Mouse (Mus musculus) intestine, embryonic 16.5 days (tissue): ENCODE results near the gene D930048N14Rik. TPM values are rescaled to one million over a fixed set of nuclear protein-coding genes. Genes with fewer than 3 reads are reported as not detected.
A peak's percentile ranks its signal among the peaks of the same experiment; 100 is the strongest.

Source experiments
- ATAC-seq: fragments of 200-750 bp; cut with Nextera tagmentation; 2 replicates; pipeline ENCODE4 v1.8.0; 2017; ENCODE audit warnings: moderate TSS enrichment, moderate library complexity
- H3K27ac ChIP-seq: fragments of 300-500 bp; sonication (generic); 2 replicates; pipeline ENCODE4 v1.5.1; 2014; ENCODE audit warnings: mild to moderate bottlenecking, low read length
- H3K27me3 ChIP-seq: fragments of 300-500 bp; sonication (generic); replicated peaks from 2 replicates; pipeline ENCODE4 v1.6.1; 2014; ENCODE audit warnings: low read length, control low read depth, mixed read lengths; ENCODE audit not compliant: control insufficient read depth, insufficient read depth
- H3K36me3 ChIP-seq: fragments of 300-500 bp; sonication (generic); 2 replicates; pipeline ENCODE4 v1.6.1; 2014; ENCODE audit warnings: low read length, control low read depth; ENCODE audit not compliant: control insufficient read depth, insufficient read depth
- H3K4me1 ChIP-seq: fragments of 300-500 bp; sonication (generic); 2 replicates; pipeline ENCODE4 v1.6.1; 2014; ENCODE audit warnings: low read length, control low read depth, mixed read lengths; ENCODE audit not compliant: control insufficient read depth, insufficient read depth
- H3K4me2 ChIP-seq: fragments of 300-500 bp; sonication (generic); 2 replicates; pipeline ENCODE4 v1.6.1; 2014; ENCODE audit warnings: low read depth, low read length, control low read depth
- H3K4me3 ChIP-seq: fragments of 300-500 bp; sonication (generic); 2 replicates; pipeline ENCODE4 v1.5.1; 2014; ENCODE audit warnings: mild to moderate bottlenecking, low read length
- H3K9ac ChIP-seq: fragments of 300-500 bp; sonication (generic); 2 replicates; pipeline ENCODE4 v1.6.1; 2014; ENCODE audit warnings: low read depth, low read length
- H3K9me3 ChIP-seq: fragments of 300-500 bp; sonication (generic); 2 replicates; pipeline ENCODE4 v1.6.1; 2016; ENCODE audit warnings: low read length, control low read depth; ENCODE audit not compliant: control insufficient read depth
- WGBS: fragments of 180-500 bp; shearing (Covaris S2); extraction: QIAGEN DNeasy Blood & Tissue Kit; methylation state at CpG from one replicate; pipeline ENCODE4 v1.1.7; 2014; 5-methylcytosine and 5-hydroxymethylcytosine counted together
- polyA plus RNA-seq: library from polyadenylated mRNA; unstranded; fragments of >200 nt; fragmentation: Nextera tagmentation; extraction: Ambion mirVana; gene quantifications from 2 replicates; pipeline ENCODE4 v1.2.1, GENCODE M21; 2015

Gene D930048N14Rik
- polyA plus RNA-seq, 1 experiment from 2014 or later = 3.7 TPM

DNA sequence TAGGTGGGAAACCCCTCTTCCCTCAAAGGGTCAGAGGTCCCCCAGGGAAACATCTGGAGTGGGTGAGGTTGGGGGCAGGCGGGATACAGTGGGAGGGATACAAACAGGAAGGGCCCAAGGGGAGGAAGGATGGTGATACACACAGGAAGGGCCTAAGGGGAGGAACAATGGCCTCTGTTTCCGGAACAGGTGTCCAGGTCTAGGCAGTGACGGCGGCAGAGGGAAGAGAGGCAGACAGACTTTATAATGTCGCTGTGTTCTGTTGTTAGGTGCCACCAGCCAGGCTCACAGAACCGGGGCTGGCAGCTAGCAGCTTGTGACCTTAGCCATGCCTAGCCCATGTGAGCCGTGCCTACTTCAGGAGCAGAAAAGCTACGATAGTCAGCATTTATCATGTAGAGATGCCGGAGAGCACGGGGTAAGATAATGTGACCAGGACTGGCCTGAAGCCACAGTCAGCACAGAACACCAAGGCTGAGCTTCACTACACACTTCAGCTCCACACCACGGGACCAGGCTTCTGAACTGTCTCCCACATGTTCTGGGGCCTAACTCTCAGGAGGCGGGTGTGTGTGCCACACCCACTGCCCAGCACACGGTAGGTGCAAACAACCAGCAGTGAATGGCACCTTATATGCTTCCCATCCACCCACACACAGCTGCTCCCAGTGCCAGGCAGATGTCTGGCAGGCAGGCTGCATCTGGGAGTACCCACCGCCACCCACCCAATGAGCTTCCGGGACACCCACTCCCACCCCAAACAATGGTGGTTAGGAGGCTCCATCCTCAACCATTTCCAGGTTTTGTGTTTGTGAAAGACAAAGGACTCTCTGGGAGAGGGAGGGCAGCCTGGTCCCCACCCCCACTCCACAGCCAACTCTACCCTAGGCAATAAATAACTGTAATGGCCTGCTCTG, 3.7 kb upstream of the D930048N14Rik start:
- H3K9ac ChIP-seq = no peak overlapping the region
- no peak overlapping the region for H3K4me2 ChIP-seq
- WGBS = 57% methylated on average over 15 of the region's 15 CpGs
- no peak for ATAC-seq
- no peaks in the 10 kb centered on the region for H3K27me3 ChIP-seq
- H3K27ac ChIP-seq = peak overlapping the region; percentile 61
- H3K36me3 ChIP-seq = peaks cover 6% of the 10 kb centered on the region; the same call in 1 of the 2 replicates
- H3K9me3 ChIP-seq = no peaks in the 10 kb centered on the region
- H3K4me1 ChIP-seq = peaks cover 34% of the 10 kb centered on the region
- peak overlapping the region; percentile 1; the same call in 1 of the 2 replicates for H3K4me3 ChIP-seq

GRCm38 (mm10) chr11:51648566-51648965, 2.2 kb upstream of the D930048N14Rik start:
- Histone ChIP-seq H3K4me1 (peaks cover 31% of the 10 kb centered on the region), H3K27ac (peak overlapping the region; percentile 51), H3K36me3 (peaks cover 5% of the 10 kb centered on the region; the same call in 1 of the 2 replicates), H3K4me3 (peak overlapping the region; percentile 22; the same call in 1 of the 2 replicates), H3K4me2 (0 out of 2 replicates have a peak overlapping the region, but pooled peaks have one; percentile 92), H3K27me3 (no peaks in the 10 kb centered on the region), H3K9ac (peak overlapping the region; percentile 43; the same call in 1 of the 2 replicates), H3K9me3 (no peaks in the 10 kb centered on the region)
- WGBS = 27% methylated on average over 3 of the region's 3 CpGs
- ATAC-seq = no peak

DNA sequence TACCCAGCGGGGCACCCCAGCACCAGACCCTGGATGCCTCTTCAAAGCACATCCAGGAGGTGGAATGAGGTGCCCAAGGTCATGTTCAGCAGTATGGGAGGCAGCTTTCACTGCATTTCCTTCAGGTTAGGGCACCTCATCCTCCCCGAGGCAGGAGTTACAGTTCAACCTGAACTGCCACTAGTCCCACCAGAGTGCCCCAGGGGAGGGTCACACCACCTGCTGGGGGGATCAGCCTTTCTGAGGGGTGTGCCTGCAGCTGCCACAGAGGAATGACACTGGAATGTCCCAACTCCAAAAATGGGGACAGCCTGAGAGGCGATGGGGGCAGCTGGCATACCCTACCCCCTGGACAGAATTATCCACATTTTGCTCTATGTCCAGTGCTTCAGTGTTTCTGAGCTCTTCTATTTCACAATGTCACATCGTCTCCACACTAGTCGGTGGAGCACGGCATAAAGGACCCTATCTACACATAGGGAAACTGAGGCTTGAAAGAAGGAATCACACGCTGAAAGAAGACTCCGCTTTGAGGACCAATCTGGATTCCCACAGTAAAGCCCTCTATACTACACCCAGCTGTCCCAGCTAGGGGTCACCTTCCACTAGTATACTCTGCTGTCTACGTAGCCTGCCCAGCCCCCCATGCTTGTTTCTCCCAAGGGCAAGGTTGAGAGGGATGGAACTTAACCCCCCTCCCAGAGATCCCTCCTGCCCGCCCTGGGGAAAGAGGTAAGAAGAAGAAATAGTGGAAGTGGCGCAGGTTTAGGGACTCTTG, 1.5 kb upstream of the D930048N14Rik start:
- H3K9ac ChIP-seq = peak overlapping the region; percentile 85
- H3K9me3 ChIP-seq = no peaks in the 10 kb centered on the region
- no peak for ATAC-seq
- H3K27ac ChIP-seq = peak overlapping the region; percentile 51; the same call in 1 of the 2 replicates
- H3K27me3 ChIP-seq = no peaks in the 10 kb centered on the region
- WGBS = 49% methylated on average over 11 of the region's 11 CpGs
- peak overlapping the region; percentile 92 for H3K4me2 ChIP-seq
- no peaks in the 10 kb centered on the region; the same call in 1 of the 2 replicates for H3K36me3 ChIP-seq
- peaks cover 28% of the 10 kb centered on the region for H3K4me1 ChIP-seq
- H3K4me3 ChIP-seq = peak overlapping the region; percentile 78

GRCm38 (mm10) chr11:51649889-51650199, 910 bp upstream of the D930048N14Rik start:
- Histone ChIP-seq H3K4me3 (peak overlapping the region; percentile 78), H3K27me3 (no peaks in the 10 kb centered on the region), H3K27ac (peak overlapping the region; percentile 89), H3K4me2 (peak overlapping the region; percentile 92), H3K9ac (peak overlapping the region; percentile 85), H3K4me1 (peaks cover 28% of the 10 kb centered on the region), H3K9me3 (no peaks in the 10 kb centered on the region), H3K36me3 (no peaks in the 10 kb centered on the region; the same call in 1 of the 2 replicates)
- ATAC-seq = peak; percentile 14; the same call in 1 of the 2 replicates
- WGBS = 3% methylated on average over 7 of the region's 7 CpGs

GRCm38 (mm10) chr11:51650261-51650660, 493 bp upstream of the D930048N14Rik start:
- Histone ChIP-seq H3K27ac (peak overlapping the region; percentile 89), H3K36me3 (no peaks in the 10 kb centered on the region; the same call in 1 of the 2 replicates), H3K4me2 (peak overlapping the region; percentile 92), H3K4me3 (peak overlapping the region; percentile 78), H3K4me1 (peaks cover 28% of the 10 kb centered on the region), H3K9me3 (no peaks in the 10 kb centered on the region), H3K9ac (peak overlapping the region; percentile 85), H3K27me3 (no peaks in the 10 kb centered on the region)
- peak; percentile 57 for ATAC-seq
- under 1% methylated on average over 30 of the region's 30 CpGs for WGBS

DNA sequence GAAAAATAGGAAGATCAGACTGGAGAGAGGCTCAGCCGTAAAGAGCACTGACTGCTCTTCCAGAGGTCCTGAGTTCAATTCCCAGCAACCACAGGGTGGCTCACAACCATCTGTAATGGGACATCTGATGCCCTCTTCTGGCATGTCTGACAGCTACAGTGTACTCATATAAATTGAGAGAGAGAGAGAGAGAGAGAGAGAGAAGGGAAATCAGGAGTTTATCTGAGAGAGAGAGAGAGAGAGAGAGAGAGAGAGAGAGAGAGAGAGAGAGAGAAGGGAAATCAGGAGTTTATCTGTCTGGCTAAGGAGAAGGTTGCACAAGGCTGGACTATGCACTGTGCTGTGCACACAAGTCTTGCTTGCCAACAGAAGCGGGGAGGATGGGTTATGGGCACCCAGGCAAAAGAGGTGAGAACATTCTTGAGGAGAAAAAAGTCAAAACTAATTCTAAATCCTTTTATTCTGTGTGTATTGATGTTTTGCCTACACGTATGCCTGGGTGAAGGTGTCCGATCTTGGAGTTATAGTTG, 2.2 kb downstream of the D930048N14Rik start:
- H3K9ac ChIP-seq = no peak overlapping the region
- H3K4me3 ChIP-seq = no peak overlapping the region
- 87% methylated on average over 4 of the region's 4 CpGs for WGBS
- peaks cover 21% of the 10 kb centered on the region for H3K4me1 ChIP-seq
- no peak for ATAC-seq
- H3K9me3 ChIP-seq = no peaks in the 10 kb centered on the region
- H3K4me2 ChIP-seq = no peak overlapping the region
- no peaks in the 10 kb centered on the region for H3K36me3 ChIP-seq
- no peak overlapping the region for H3K27ac ChIP-seq
- no peaks in the 10 kb centered on the region for H3K27me3 ChIP-seq

- no peak overlapping the region for H3K27ac ChIP-seq
- no peaks in the 10 kb centered on the region for H3K36me3 ChIP-seq
- ATAC-seq = no peak
- H3K4me2 ChIP-seq = no peak overlapping the region
- no peaks in the 10 kb centered on the region for H3K9me3 ChIP-seq
- H3K27me3 ChIP-seq = no peaks in the 10 kb centered on the region
- WGBS = 84% methylated on average over 6 of the region's 6 CpGs
- H3K9ac ChIP-seq = no peak overlapping the region
- peaks cover 18% of the 10 kb centered on the region for H3K4me1 ChIP-seq
- H3K4me3 ChIP-seq = no peak overlapping the region
Observed at GRCm38 (mm10) chr11:51653736-51654135, 3.0 kb downstream of the D930048N14Rik start.

DNA sequence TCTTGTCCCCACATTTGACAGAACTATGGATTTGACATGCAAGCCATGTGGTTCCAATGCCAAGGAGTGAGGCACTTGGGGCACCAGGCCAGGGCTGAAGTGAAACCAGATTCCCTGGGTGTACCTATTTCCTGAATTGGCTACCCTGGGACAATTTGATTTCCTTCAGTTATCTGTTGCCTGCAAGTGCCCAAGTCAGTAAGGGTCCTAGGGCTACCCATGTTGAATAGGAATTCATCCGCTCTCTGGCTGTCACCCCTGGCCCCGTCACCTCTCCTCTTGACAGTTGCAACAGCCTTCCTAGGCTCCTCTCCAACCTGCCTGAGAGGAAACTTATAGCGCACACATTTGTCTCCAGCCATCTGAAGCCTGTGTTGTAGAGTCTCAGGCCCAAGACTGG, 4.1 kb downstream of the D930048N14Rik start:
- no peak overlapping the region for H3K27ac ChIP-seq
- ATAC-seq = no peak
- H3K36me3 ChIP-seq = no peaks in the 10 kb centered on the region
- WGBS = 93% methylated on average over 3 of the region's 3 CpGs
- H3K4me2 ChIP-seq = no peak overlapping the region
- H3K4me1 ChIP-seq = peaks cover 11% of the 10 kb centered on the region
- no peak overlapping the region for H3K4me3 ChIP-seq
- no peak overlapping the region for H3K9ac ChIP-seq
- H3K9me3 ChIP-seq = no peaks in the 10 kb centered on the region
- H3K27me3 ChIP-seq = no peaks in the 10 kb centered on the region
